Mouse (Mus musculus) cerebellum, adult 2 months (tissue): ENCODE results near the gene Spata32.

Experiments used
- CTCF ChIP-seq: fragments of 200-500 bp; IDR thresholded peaks from 2 replicates; pipeline ENCODE4 v1.5.1; 2011; ENCODE audit warnings: low read depth, mild to moderate bottlenecking, control low read depth, low read length, moderate library complexity, borderline replicate concordance; ENCODE audit not compliant: insufficient read depth
- POLR2A ChIP-seq: fragments of 200-500 bp; IDR thresholded peaks from 2 replicates; pipeline ENCODE4 v1.6.1; 2011; ENCODE audit warnings: low read length, control low read depth, borderline replicate concordance; ENCODE audit not compliant: insufficient read depth

- no peak for TF ChIP-seq CTCF
- no peak for TF ChIP-seq POLR2A
These were observed 25.8 kb downstream of the Spata32 start for GRCm38 (mm10) chr11:103192230-103192955.
